Mouse (Mus musculus): Measurements from ENCODE around the gene Llph.

Gene Llph

GRCm38 (mm10) chr10:120226871-120227661 lies at the start of gene Llph:
Llph (plus strand) TSS chr10:120227070.
- in situ Hi-C loops (cut with MboI, MseI), result no loop called here

- in situ Hi-C loops (cut with MboI, MseI), result no loop called here
Measured at GRCm38 (mm10) chr10:120182887-120183286, 44.0 kb upstream of the Llph start.

GRCm38 (mm10) chr10:120183342-120183741 lies 43.5 kb upstream of the Llph start:
- in situ Hi-C loops (cut with MboI, MseI), result no loop called here

GRCm38 (mm10) chr10:120188513-120188912 lies 38.4 kb upstream of the Llph start:
- in situ Hi-C loops (cut with MboI, MseI), result no loop called here

- in situ Hi-C loops (cut with MboI, MseI), result no loop called here
Measured at GRCm38 (mm10) chr10:120189276-120189675, 37.6 kb upstream of the Llph start.

- in situ Hi-C loops (cut with MboI, MseI), result loop anchor here (10.0 kb wide), 1 partner anchor 1905 kb away; the partner anchor contains the start of gene Rxylt1
Measured at GRCm38 (mm10) chr10:120189782-120190181, 37.1 kb upstream of the Llph start.

GRCm38 (mm10) chr10:120191165-120191564 lies 35.7 kb upstream of the Llph start:
- in situ Hi-C loops (cut with MboI, MseI), result loop anchor here (10.0 kb wide), 1 partner anchor 1904 kb away; the partner anchor contains the start of gene Rxylt1

GRCm38 (mm10) chr10:120192278-120192677 lies 34.6 kb upstream of the Llph start:
- in situ Hi-C loops (cut with MboI, MseI), result loop anchor here (10.0 kb wide), 1 partner anchor 1903 kb away; the partner anchor contains the start of gene Rxylt1

GRCm38 (mm10) chr10:120193255-120193654 lies 33.6 kb upstream of the Llph start:
- in situ Hi-C loops (cut with MboI, MseI), result loop anchor here (10.0 kb wide), 1 partner anchor 1902 kb away; the partner anchor contains the start of gene Rxylt1

GRCm38 (mm10) chr10:120197061-120197835 lies 29.6 kb upstream of the Llph start:
- in situ Hi-C loops (cut with MboI, MseI), result loop anchor here (10.0 kb wide), 1 partner anchor 1898 kb away; the partner anchor contains the start of gene Rxylt1

- in situ Hi-C loops (cut with MboI, MseI), result loop anchor here (25.0 kb wide), 1 partner anchor 1339 kb away; the partner anchor contains the start of gene Dyrk2
Measured at GRCm38 (mm10) chr10:120201131-120201921, 25.5 kb upstream of the Llph start, which contains the start of gene Tmbim4. Tmbim4 (plus strand) TSS chr10:120201590.

- in situ Hi-C loops (cut with MboI, MseI), result loop anchor here (25.0 kb wide), 1 partner anchor 1340 kb away; the partner anchor contains the start of gene Dyrk2
Measured at GRCm38 (mm10) chr10:120201961-120202402, 24.9 kb upstream of the Llph start, which contains the start of gene Irak3. Irak3 (minus strand) TSS chr10:120202130.

GRCm38 (mm10) chr10:120202467-120203250 lies 24.2 kb upstream of the Llph start:
- in situ Hi-C loops (cut with MboI, MseI), result loop anchor here (25.0 kb wide), 1 partner anchor 1340 kb away; the partner anchor contains the start of gene Dyrk2

GRCm38 (mm10) chr10:120204591-120205210 lies 22.2 kb upstream of the Llph start:
- in situ Hi-C loops (cut with MboI, MseI), result loop anchor here (25.0 kb wide), 1 partner anchor 1342 kb away; the partner anchor contains the start of gene Dyrk2

- in situ Hi-C loops (cut with MboI, MseI), result loop anchor here (25.0 kb wide), 1 partner anchor 1346 kb away; the partner anchor contains the start of gene Dyrk2
Measured at GRCm38 (mm10) chr10:120208015-120208414, 18.9 kb upstream of the Llph start.

- in situ Hi-C loops (cut with MboI, MseI), result loop anchor here (25.0 kb wide), 1 partner anchor 1347 kb away; the partner anchor contains the start of gene Dyrk2
Measured at GRCm38 (mm10) chr10:120208575-120209538, 18.0 kb upstream of the Llph start.

- in situ Hi-C loops (cut with MboI, MseI), result loop anchor here (25.0 kb wide), 1 partner anchor 1347 kb away; the partner anchor contains the start of gene Dyrk2
Measured at GRCm38 (mm10) chr10:120209539-120209925, 17.3 kb upstream of the Llph start.

GRCm38 (mm10) chr10:120210096-120210495 lies 16.8 kb upstream of the Llph start:
- in situ Hi-C loops (cut with MboI, MseI), result loop anchor here (25.0 kb wide), 1 partner anchor 1348 kb away; the partner anchor contains the start of gene Dyrk2

Data from T-helper 2 cell (primary cell).